Mouse (Mus musculus) cerebellum, adult 18-20 months (tissue): ENCODE results near the gene Ehbp1l1.

Experiments used
- DNase-seq, 2 experiments: peaks; one replicate each; pipeline ENCODE4 v3.0.0; 2021

Gene Ehbp1l1

GRCm38 (mm10) chr19:5725767-5726515 is at the start of gene Ehbp1l1:
Gene Ehbp1l1, minus strand, starts transcription at chr19:5726317.
- no peak for DNase-seq

GRCm38 (mm10) chr19:5770925-5771860 is 45.1 kb upstream of the Ehbp1l1 start, which contains the start of gene Scyl1:
Gene Scyl1, minus strand, starts transcription at chr19:5771419.
- peak; percentile 95 to 96 for DNase-seq

- no peak for DNase-seq
These were observed 44.2 kb upstream of the Ehbp1l1 start for GRCm38 (mm10) chr19:5770311-5770710.

GRCm38 (mm10) chr19:5767271-5767670 is 41.2 kb upstream of the Ehbp1l1 start:
- DNase-seq: no peak

GRCm38 (mm10) chr19:5763163-5763562 is 37.0 kb upstream of the Ehbp1l1 start:
- DNase-seq: no peak

GRCm38 (mm10) chr19:5758878-5759403 is 32.8 kb upstream of the Ehbp1l1 start:
- DNase-seq: no peak

GRCm38 (mm10) chr19:5756991-5757636 is 31.0 kb upstream of the Ehbp1l1 start:
- peak in 1 of 2 experiments; percentile 40 for DNase-seq

GRCm38 (mm10) chr19:5756321-5756985 is 30.3 kb upstream of the Ehbp1l1 start:
- peak in 1 of 2 experiments; percentile 42 for DNase-seq

- DNase-seq: no peak
These were observed 25.6 kb upstream of the Ehbp1l1 start for GRCm38 (mm10) chr19:5751742-5752141.

- no peak for DNase-seq
These were observed 24.8 kb upstream of the Ehbp1l1 start for GRCm38 (mm10) chr19:5750951-5751350.

- no peak for DNase-seq
These were observed 23.4 kb upstream of the Ehbp1l1 start for GRCm38 (mm10) chr19:5749476-5749875.

- no peak for DNase-seq
These were observed 20.8 kb upstream of the Ehbp1l1 start for GRCm38 (mm10) chr19:5746907-5747363.

GRCm38 (mm10) chr19:5745756-5746710 is 19.9 kb upstream of the Ehbp1l1 start:
- no peak for DNase-seq

GRCm38 (mm10) chr19:5743576-5743975 is 17.5 kb upstream of the Ehbp1l1 start:
- peak; percentile 62 to 64 for DNase-seq

- no peak for DNase-seq
These were observed 16.1 kb upstream of the Ehbp1l1 start for GRCm38 (mm10) chr19:5742241-5742641.

GRCm38 (mm10) chr19:5741641-5742240 is 15.6 kb upstream of the Ehbp1l1 start:
- peak; percentile 75 to 85 for DNase-seq

GRCm38 (mm10) chr19:5740320-5741317 is 14.5 kb upstream of the Ehbp1l1 start, which contains the start of gene Ltbp3:
Gene Ltbp3, plus strand, starts transcription at chr19:5740904.
- peak; percentile 74 to 77 for DNase-seq

- no peak for DNase-seq
These were observed 13.3 kb upstream of the Ehbp1l1 start for GRCm38 (mm10) chr19:5739446-5739845.

GRCm38 (mm10) chr19:5734325-5734724 is 8.2 kb upstream of the Ehbp1l1 start:
- no peak for DNase-seq
